Mouse (Mus musculus): ENCODE results near the gene Mki67. TPM values are rescaled to one million over a fixed set of nuclear protein-coding genes. Genes with fewer than 3 reads are reported as not detected.

Gene Mki67
- polyA plus RNA-seq, 1 experiment, result 19.1 TPM

- H3K27ac ChIP-seq (ENCODE audit: control insufficient read depth, insufficient read depth, low read length), result no peak overlapping the region
- no peaks in the 10 kb centered on the region for H3K27me3 ChIP-seq (ENCODE audit: control insufficient read depth, insufficient read depth, low read length)
- DNase-seq, result no peak
- TF ChIP-seq CTCF (IDR thresholded peaks at IDR 0.05; ENCODE audit: borderline replicate concordance, control insufficient read depth, extremely low read depth, insufficient read depth, low read length, poor library complexity), result no peak
- TF ChIP-seq POLR2A (IDR thresholded peaks at IDR 0.05; ENCODE audit: control insufficient read depth, extremely low read depth, insufficient read depth, low read length, poor library complexity), result no peak
- H3K36me3 ChIP-seq (ENCODE audit: control insufficient read depth, insufficient read depth, low read length), result 0 out of 2 replicates have a peak, but pooled peaks cover 10% of the 10 kb centered on the region
- peaks cover 17% of the 10 kb centered on the region for H3K4me1 ChIP-seq (replicated peaks; ENCODE audit: control insufficient read depth, insufficient read depth, low read length)
- no peak overlapping the region for H3K4me3 ChIP-seq (ENCODE audit: control insufficient read depth, insufficient read depth, low read length)
- 100% methylated on average over 1 of the region's 1 CpGs for whole genome bisulfite sequencing
Observed at GRCm38 (mm10) chr7:135644452-135644851, 71.7 kb downstream of the Mki67 start.

- Histone ChIP-seq H3K36me3 (ENCODE audit: control insufficient read depth, insufficient read depth, low read length) (0 out of 2 replicates have a peak, but pooled peaks cover 7% of the 10 kb centered on the region), H3K4me1 (replicated peaks; ENCODE audit: control insufficient read depth, insufficient read depth, low read length) (peaks cover 23% of the 10 kb centered on the region), H3K27ac (ENCODE audit: control insufficient read depth, insufficient read depth, low read length) (no peak overlapping the region), H3K27me3 (ENCODE audit: control insufficient read depth, insufficient read depth, low read length) (no peaks in the 10 kb centered on the region), H3K4me3 (ENCODE audit: control insufficient read depth, insufficient read depth, low read length) (no peak overlapping the region)
- peak; percentile 63 for DNase-seq
- WGBS, result 78% methylated on average over 14 of the region's 14 CpGs
- TF ChIP-seq CTCF (IDR thresholded peaks at IDR 0.05; ENCODE audit: borderline replicate concordance, control insufficient read depth, extremely low read depth, insufficient read depth, low read length, poor library complexity) (no peak), POLR2A (IDR thresholded peaks at IDR 0.05; ENCODE audit: control insufficient read depth, extremely low read depth, insufficient read depth, low read length, poor library complexity) (no peak)
Observed at GRCm38 (mm10) chr7:135641698-135642507, 74.3 kb downstream of the Mki67 start.

Other genes starting within 250 kb of the Mki67 start
- 0.34 and 0.58 TPM in 2 replicates for gene Clrn3, start 187.7 kb downstream of the Mki67 start, polyA plus RNA-seq (2012; rRNA removed)
- gene Ptpre, start 178.9 kb downstream of the Mki67 start, polyA plus RNA-seq (2012; rRNA removed), result 19.7 and 19.9 TPM in 2 replicates